Mouse (Mus musculus) cerebellum, adult 2 months (tissue): ENCODE measurements around the gene Tigit.

ENCODE experiments used
- CTCF ChIP-seq: fragments of 200-500 bp; IDR thresholded peaks from 2 replicates; pipeline ENCODE4 v1.5.1; 2011; ENCODE audit warnings: low read depth, mild to moderate bottlenecking, control low read depth, low read length, moderate library complexity, borderline replicate concordance; ENCODE audit not compliant: insufficient read depth
- POLR2A ChIP-seq: fragments of 200-500 bp; IDR thresholded peaks from 2 replicates; pipeline ENCODE4 v1.6.1; 2011; ENCODE audit warnings: low read length, control low read depth, borderline replicate concordance; ENCODE audit not compliant: insufficient read depth

- TF ChIP-seq CTCF (no peak), POLR2A (no peak)
Measured at GRCm38 (mm10) chr16:43695852-43696251, 31.9 kb upstream of the Tigit start.
